In genomic region chr9:35198945-35199771, GRCm38 (mm10) we compare ENCODE assay signal across 8 mouse cellular contexts. TPM values are rescaled to one million over a fixed set of nuclear protein-coding genes. Genes with fewer than 3 reads are reported as not detected.
DNase-seq lines count a peak whose midpoint lies in the region; ATAC-seq and TF ChIP-seq lines count a peak whose summit lies in the region.

No protein-coding gene starts in this region.

- no peak for TF ChIP-seq POLR2A in embryonic fibroblast, embryonic 13.5 days (IDR thresholded peaks at IDR 0.05; ENCODE audit: low read depth, low read length)

- no peak for DNase-seq in frontal cortex, postnatal 14 days (ENCODE audit: low spot score in 2 of 2)
- DNase-seq in 3T3-L1 (ENCODE audit: low read depth, low spot score) = peak; percentile 44
- DNase-seq in limb, embryonic 11.5 days (ENCODE audit: low spot score) = no peak
- no peak for DNase-seq in left cerebral cortex, adult 18-20 months (ENCODE audit: low spot score in 2 of 2)
- no peak for DNase-seq in layer of hippocampus, postnatal 14 days (ENCODE audit: low spot score in 2 of 2)

- no peak for TF ChIP-seq CTCF in embryonic fibroblast, embryonic 13.5 days (IDR thresholded peaks at IDR 0.05; ENCODE audit: borderline replicate concordance, insufficient read depth, low read length)

- H3K27me3 ChIP-seq in limb, embryonic 11.5 days (ENCODE audit: control insufficient read depth, insufficient read depth, low read length) = no peaks in the 10 kb centered on the region

- peak overlapping the region; percentile 90 for H3K4me3 ChIP-seq in embryonic fibroblast, embryonic 13.5 days (ENCODE audit: insufficient read depth, low read length)
- peak overlapping the region; percentile 56 for H3K4me3 ChIP-seq in limb, embryonic 11.5 days (ENCODE audit: low read depth, low read length)

- H3K27ac ChIP-seq in embryonic fibroblast, embryonic 13.5 days (ENCODE audit: insufficient read depth, low read length) = peak overlapping the region; percentile 5; the same call in 1 of the 2 replicates
- H3K27ac ChIP-seq in limb, embryonic 11.5 days (replicated peaks; ENCODE audit: low read depth, low read length) = no peak overlapping the region

- peak overlapping the region; percentile 70 for H3K9ac ChIP-seq in limb, embryonic 11.5 days (ENCODE audit: low read length)

- peak; percentile 14 for ATAC-seq in frontal cortex, adult (ENCODE audit: low TSS enrichment)
- peak; percentile 39; the same call in 1 of the 2 replicates for ATAC-seq in limb, embryonic 11.5 days (ENCODE audit: insufficient number of reproducible peaks, low FRiP score, low TSS enrichment, low read depth)
- ATAC-seq in neutrophil, adult 5-6 weeks (ENCODE audit: extremely low read depth, insufficient number of reproducible peaks, low FRiP score, poor library complexity, severe bottlenecking) = peak; percentile 28; the same call in 1 of the 2 replicates

- H3K4me1 ChIP-seq in embryonic fibroblast, embryonic 13.5 days (ENCODE audit: control insufficient read depth, insufficient read depth, low read length) = 0 out of 2 replicates have a peak, but pooled peaks cover 3% of the 10 kb centered on the region
- H3K4me1 ChIP-seq in limb, embryonic 11.5 days (ENCODE audit: control insufficient read depth, insufficient read depth, low read length) = peaks cover 5% of the 10 kb centered on the region; the same call in 1 of the 2 replicates

- no peaks in the 10 kb centered on the region for H3K9me3 ChIP-seq in limb, embryonic 11.5 days (ENCODE audit: control insufficient read depth, low read length)

- 27% methylated on average over 18 of the region's 18 CpGs for WGBS in limb, embryonic 11.5 days

- peak overlapping the region; percentile 85 for H3K4me2 ChIP-seq in limb, embryonic 11.5 days (ENCODE audit: low read depth, severe bottlenecking)

- no peaks in the 10 kb centered on the region for H3K36me3 ChIP-seq in limb, embryonic 11.5 days (ENCODE audit: control insufficient read depth, insufficient read depth, low read length)

RNA-seq across cellular contexts. Expression of gene Srpr, which starts 0.8 kb away (rescaled TPM):
- polyA plus RNA-seq in embryonic fibroblast, embryonic 13.5 days (2011; ENCODE audit: insufficient read length, low read depth, missing spikeins) = 145 and 164 TPM in 2 replicates
- 108 and 115 TPM in 2 replicates for polyA plus RNA-seq in limb, embryonic 11.5 days (2014; fragmentation: Nextera tagmentation; extraction: Ambion mirVana)
- 61.0 and 63.5 TPM in 2 replicates for total RNA-seq in neutrophil, adult 5-6 weeks (2017)
- total RNA-seq in left cerebral cortex, adult 18-20 months (2021) = 10 to 100 TPM; 65.5 to 68.8 TPM
- 10 to 100 TPM; 63.1 to 67.3 TPM for total RNA-seq in layer of hippocampus, postnatal 14 days (2021)

RNA-seq across cellular contexts. Expression of gene Tirap, which starts 0.9 kb away (rescaled TPM):
- 17.2 and 18.7 TPM in 2 replicates for polyA plus RNA-seq in embryonic fibroblast, embryonic 13.5 days (2011; ENCODE audit: insufficient read length, low read depth, missing spikeins)
- polyA plus RNA-seq in limb, embryonic 11.5 days (2014; fragmentation: Nextera tagmentation; extraction: Ambion mirVana) = 18.1 and 19.1 TPM in 2 replicates
- 31.7 and 39.9 TPM in 2 replicates for total RNA-seq in neutrophil, adult 5-6 weeks (2017)
- total RNA-seq in left cerebral cortex, adult 18-20 months (2021) = 1 to 10 TPM; 2.4 to 2.7 TPM
- 1 to 10 TPM; 3.1 to 4.4 TPM for total RNA-seq in layer of hippocampus, postnatal 14 days (2021)

RNA-seq across cellular contexts. Expression of gene Foxred1, which starts 11.7 kb away (rescaled TPM):
- 24.1 and 28.5 TPM in 2 replicates for polyA plus RNA-seq in embryonic fibroblast, embryonic 13.5 days (2011; ENCODE audit: insufficient read length, low read depth, missing spikeins)
- polyA plus RNA-seq in limb, embryonic 11.5 days (2014; fragmentation: Nextera tagmentation; extraction: Ambion mirVana) = 35.7 and 39.8 TPM in 2 replicates
- 35.6 and 42.9 TPM in 2 replicates for total RNA-seq in neutrophil, adult 5-6 weeks (2017)
- total RNA-seq in left cerebral cortex, adult 18-20 months (2021) = 10 to 100 TPM; 29.7 to 36.0 TPM
- 10 to 100 TPM; 41.5 to 46.4 TPM for total RNA-seq in layer of hippocampus, postnatal 14 days (2021)

RNA-seq across cellular contexts. Expression of gene Dcps, which starts 23.3 kb away (rescaled TPM):
- 21.7 and 22.3 TPM in 2 replicates for polyA plus RNA-seq in embryonic fibroblast, embryonic 13.5 days (2011; ENCODE audit: insufficient read length, low read depth, missing spikeins)
- 87.7 and 90.3 TPM in 2 replicates for polyA plus RNA-seq in limb, embryonic 11.5 days (2014; fragmentation: Nextera tagmentation; extraction: Ambion mirVana)
- total RNA-seq in neutrophil, adult 5-6 weeks (2017) = 22.2 and 22.9 TPM in 2 replicates
- 10 to 100 TPM; 14.7 to 18.6 TPM for total RNA-seq in left cerebral cortex, adult 18-20 months (2021)
- total RNA-seq in layer of hippocampus, postnatal 14 days (2021) = 10 to 100 TPM; 17.5 to 18.5 TPM
